Mouse (Mus musculus) mouse trophoblast stem cell (cell line): ENCODE data around the gene Scd4.

Source experiments
- in situ Hi-C, 2 experiments: fragments of 300-500 bp; cut with MseI, MboI; formaldehyde crosslinking; loops; 2 replicates in 1 of 2; 3 replicates in 1 of 2; pipeline ENCODE4 v1.15.1; 2025

The Scd4 gene

DNA sequence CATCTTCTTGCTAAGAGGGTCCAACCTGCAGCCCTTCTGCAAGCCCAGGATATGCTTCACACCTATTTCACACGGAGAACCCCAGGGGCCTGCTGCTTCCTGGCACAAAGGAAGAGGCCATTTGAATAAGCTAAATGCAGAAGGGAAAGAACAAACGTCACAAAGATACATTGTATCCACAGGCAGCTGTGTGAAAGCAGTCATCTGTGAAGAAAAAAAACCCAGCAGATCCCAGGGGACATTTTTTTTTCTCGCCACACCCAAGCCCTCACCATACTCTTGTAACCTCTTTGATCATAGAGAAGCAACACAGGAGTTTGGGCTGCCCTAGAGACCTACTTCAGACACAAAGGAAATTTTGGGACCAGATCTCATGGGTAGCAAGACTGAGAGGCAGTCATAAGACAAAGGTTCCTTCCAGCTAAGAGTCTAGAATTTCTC is 43.6 kb downstream of the Scd4 start:
- in situ Hi-C loops = loop anchor here in 1 of 2 experiments (10.0 kb wide), 1 partner anchor 98 kb away; no protein-coding TSS in a partner anchor

DNA sequence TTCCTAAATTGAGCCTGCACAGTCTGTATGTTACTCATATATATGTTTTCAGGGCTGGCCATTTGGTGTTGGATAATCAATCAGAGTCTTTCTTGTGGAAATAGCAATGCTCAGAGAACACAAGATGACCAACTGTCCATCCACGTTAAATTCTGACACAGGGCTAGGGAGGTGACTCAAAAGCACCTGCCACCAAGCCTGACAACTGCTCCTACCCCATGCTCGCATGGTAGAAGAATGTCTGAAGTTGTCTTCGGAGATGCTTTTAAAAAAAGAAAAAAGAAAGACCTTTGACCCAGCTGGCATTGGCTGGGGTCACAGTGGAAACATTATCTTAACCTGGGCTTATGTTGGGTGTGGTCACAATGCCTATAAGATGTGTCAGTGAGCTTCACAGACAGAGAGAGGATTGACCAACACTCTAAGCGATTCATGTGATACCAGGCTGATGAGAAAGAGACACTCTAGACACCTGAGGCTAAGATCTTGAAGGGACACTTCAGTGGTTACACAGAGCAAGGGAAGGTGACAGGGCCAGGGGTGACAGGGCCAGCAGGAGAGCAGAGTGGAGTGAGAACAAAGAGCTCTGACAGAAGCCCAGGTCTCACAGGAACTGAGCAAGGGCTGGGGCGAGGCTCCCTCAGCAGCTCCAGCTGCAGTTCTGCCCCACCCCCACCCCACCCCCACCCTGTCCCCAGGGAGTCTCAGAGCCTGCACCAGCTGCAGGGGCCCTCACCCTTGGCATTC is 44.9 kb downstream of the Scd4 start:
- in situ Hi-C loops = loop anchor here in 1 of 2 experiments (10.0 kb wide), 1 partner anchor 97 kb away; no protein-coding TSS in a partner anchor

DNA sequence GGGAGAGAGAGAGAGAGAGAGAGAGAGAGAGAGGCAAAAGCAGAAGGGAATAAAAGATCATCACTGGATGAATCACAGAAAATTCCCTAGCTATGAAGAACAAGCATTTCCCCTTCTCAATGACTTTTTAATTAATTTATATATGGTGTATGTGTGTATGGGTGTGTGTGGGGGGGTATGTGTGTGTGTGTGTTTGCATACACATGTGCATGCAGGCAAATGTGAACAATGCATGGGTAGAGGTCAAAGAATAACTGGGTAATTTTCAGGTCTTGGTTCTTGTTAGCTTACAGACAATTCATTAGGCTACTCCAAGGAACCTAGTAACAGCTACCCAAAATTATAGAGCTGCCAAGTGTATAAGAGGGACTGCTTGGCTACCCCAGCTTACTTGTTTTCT is 46.2 kb downstream of the Scd4 start:
- in situ Hi-C loops = loop anchor here in 1 of 2 experiments (10.0 kb wide), 1 partner anchor 96 kb away; no protein-coding TSS in a partner anchor

DNA sequence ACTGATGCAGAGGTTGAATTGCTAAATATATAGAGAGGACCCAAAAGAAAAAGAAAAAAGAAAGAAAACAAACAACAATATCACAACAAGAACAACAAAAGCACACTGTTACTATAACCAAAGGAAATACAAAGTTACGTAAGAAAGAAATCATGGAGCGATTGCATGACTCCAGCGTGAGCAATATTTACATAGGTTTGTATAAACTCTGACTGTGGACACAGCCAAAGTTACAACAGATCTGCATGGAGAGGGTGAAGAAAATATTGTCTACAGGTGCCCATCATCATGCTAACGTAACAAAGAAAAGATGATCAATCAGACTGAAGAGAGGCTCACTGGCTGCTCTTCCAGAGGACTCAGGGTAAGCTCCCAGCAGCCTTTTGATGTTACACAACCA is 47.2 kb downstream of the Scd4 start:
- in situ Hi-C loops = no loop called here

DNA sequence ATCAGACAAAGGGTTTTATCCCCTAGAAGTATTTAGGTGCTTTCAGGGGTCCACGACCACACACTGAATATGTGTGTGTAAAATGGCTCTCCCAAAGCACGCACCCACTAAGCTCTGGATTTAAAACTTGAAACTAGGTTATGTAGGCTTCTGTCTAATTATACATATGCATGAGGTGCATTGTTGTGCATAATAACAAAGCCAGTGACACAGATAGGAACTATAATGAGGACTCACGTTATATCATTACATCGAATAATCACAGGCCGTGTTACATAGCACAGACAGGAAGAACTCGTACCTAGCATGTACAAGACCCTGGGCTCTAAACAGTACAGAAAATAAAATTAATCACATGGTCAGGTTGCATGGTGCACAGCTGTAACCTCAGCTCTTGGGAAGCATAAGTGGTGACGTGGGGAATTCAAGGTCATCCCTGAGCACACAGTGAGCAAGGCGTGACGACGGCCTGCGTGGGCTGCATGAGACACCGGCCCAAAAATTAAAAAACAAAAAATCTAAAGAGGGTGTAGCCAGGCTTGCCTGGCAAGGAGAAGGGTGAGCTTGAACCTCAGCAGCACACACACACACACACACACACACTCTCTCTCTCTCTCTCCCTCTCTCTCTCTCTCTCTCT is 49.9 kb downstream of the Scd4 start:
- in situ Hi-C loops = no loop called here

DNA sequence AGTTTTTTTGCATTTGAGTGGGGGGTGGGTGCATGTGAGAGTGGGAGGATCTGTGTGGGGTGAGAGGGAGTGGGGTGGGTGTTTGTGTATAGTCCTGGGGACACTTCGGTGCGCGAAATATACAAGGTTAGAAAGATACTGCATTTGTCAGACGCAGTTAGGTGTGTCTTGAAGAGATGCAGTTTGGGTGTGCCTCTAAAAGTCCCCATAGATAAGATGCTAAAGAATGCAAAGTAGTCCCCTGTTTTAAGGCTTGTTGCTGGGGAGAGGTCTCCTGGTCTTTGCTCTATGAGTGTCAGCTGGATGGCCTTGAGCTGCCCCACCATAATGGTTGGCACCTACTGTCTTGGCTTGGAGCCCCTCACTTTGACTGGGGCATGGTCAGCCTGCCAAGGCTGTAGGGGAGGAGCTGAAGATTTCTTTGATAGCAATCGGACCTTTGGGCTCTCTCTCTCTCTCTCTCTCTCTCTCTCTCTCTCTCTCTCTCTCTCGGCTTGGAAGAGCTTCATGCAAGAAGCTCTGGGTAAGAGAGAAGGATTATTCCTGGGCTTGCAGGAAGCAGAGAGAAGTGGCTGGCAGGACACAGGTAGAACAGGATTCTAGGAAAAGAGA is 53.1 kb downstream of the Scd4 start:
- in situ Hi-C loops = no loop called here

DNA sequence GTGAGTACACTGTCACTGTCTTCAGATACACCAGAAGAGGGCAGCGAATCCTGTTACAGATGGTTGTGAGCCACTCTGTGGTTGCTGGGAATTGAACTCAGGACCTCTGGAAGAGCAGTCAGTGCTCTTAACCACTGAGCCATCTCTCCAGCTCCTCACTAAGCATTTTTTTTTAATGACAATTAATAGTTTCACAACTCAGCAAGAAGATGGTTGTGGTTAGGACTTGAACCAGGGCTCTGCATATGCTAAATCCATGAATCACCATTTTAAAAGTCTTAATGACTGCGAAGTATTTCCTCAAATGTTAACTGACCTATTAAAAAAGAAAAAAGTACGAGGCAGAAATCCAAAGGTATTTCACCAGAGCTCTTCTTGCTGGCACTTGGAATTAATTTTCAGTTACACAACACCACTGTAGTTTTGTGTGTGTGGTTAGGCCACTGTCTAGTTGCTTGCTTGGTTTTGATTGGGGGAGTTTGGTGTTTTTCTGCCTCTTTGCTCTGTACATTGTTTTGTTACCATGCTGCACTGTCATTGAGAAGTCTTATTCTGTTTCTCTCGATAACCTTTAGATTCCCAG is 54.3 kb downstream of the Scd4 start:
- in situ Hi-C loops = no loop called here

DNA sequence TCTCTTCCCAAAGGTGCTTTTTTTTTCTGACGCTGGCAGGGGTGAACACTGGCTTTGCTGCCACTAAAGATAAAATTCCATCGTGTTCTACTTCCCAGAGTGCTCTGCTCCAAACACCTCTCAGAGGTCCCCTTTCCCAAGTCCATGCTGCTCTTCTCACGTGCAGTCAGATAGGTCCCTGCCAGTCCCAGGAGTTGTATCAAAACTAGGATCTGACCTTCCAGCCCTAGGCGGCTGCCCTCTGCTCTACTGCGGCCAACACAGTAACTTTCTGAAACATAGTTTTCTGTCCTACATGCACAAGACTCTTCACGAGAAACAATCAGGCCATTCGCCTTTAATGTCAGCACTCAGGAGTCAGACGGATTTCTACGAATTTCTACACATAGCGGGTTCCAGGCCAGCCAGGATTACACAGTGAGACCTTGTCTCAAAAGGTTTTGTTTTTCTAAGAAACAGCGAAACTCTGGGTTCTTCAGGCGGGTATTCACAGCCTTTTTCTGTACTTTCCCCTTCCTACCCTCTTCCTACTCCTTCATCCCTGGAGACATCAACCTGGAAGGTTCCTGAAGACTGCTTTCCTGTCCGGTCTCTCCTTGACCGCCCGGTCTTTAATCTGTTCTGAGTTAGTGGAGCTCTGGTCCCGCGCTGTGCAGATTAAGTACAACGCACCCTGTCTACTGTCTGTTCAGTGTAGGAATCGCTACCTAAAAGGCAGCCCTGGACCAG is 55.0 kb downstream of the Scd4 start:
- in situ Hi-C loops = no loop called here

DNA sequence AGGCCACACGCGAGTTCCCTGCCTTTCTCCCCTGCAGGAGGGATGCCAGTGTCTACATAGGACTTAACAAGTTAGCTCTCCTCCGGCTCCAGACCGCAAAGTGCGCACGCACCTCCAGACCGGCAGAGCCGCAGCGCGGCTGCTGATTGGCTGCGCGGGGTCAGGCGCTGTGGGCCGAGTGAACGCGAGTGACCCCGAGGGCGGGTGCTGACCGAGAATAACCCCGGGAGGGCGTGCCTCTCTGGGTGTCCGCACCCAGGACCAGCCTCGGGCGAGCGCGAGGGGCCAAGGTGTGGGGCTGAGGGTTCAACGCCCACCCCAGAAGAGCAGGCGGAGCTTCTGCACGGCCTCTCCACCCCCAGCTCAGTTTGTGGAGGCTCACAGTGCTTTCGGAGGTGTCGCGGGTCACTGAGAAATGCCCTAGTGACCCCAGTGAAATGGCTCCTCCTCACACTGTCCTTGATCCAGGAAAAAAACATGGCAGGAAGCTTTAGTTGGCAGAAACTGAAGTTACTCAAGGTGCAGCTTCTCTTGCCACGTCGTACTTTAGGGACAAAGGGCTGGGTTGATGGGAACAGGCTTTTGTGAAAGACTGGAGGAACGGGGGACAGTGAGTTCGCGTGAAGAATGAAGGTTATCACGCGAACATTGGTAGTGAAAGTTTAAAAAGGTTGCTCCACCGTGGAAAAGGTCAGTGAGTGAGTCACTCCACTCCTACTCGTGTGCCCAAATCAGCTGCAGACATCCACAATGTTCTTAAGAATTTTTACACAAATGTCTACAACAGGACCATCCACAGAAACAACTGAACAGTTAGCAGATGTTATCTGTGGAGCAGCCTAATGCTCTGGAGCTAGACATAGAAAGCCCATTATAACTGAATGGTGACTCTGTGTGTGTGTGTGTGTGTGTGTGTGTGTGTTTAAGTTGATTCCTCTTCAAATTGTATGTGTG is 55.9 kb downstream of the Scd4 start:
- in situ Hi-C loops = no loop called here

DNA sequence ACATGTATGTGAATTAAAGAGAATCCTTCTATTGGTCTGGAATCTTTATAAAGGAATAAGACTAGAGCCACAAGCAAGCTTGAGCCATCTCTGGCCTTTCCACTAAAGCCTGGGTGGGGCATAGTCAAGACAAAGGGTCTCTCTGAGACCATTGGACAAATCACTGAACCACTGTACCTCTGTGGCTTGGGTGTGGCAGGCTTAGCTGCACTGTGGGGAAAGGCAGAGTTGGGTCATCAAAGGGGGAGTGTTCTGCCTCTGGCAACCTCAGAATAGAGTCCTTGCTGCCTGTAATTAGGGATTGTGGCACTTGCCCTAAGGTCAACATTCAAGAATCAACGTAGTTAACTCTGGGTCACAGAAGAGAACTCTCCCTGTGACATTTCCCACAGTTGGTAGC is 56.6 kb downstream of the Scd4 start:
- in situ Hi-C loops = no loop called here

DNA sequence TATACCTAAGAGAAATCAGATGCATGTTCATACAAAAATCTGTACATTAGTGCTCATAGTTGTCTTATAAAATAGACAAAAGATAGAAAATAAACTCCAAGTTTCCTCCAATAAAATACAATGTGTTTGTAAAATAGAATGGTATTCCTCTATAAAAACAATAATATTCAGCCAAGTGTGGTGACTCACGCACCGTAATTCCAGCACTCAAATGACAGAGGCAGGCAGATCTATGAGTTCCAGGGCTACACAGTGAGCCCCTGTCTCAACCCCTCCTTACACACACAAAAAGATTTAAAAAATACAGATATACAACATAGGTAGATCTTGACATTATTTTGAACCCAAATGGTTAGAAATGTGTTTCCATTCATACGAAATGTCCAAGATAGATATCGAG is 59.0 kb downstream of the Scd4 start:
- in situ Hi-C loops = no loop called here

DNA sequence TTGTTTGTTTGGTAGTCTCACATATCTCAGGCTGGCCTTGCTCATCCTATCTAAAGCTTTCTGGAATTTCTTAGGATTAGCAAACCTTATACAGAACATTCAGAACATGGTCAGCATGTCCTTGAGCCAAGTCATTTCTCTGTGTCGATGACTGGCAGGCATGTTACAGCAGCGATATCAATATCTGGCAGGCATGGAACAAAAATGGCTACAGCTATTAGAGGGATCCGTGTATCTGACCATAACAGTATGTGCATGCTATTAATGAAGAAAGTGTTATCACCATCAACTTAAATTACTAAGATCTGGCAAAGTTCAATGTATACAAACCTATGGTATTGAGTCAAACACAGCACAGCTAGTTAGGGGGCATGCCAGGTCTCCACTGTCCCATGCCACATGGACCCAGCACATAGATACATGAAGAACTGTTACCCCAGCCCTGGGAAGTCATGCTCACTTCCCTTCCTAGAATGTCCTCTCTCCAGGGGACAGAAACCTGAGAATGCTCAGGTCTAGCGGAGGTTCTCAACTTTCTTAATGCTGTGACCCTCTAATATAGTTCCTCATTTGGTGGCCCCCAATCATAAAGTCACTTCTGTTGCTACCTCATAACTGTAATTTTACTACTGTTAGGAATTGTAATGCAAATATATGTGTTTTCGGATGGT is 59.6 kb downstream of the Scd4 start:
- in situ Hi-C loops = no loop called here

DNA sequence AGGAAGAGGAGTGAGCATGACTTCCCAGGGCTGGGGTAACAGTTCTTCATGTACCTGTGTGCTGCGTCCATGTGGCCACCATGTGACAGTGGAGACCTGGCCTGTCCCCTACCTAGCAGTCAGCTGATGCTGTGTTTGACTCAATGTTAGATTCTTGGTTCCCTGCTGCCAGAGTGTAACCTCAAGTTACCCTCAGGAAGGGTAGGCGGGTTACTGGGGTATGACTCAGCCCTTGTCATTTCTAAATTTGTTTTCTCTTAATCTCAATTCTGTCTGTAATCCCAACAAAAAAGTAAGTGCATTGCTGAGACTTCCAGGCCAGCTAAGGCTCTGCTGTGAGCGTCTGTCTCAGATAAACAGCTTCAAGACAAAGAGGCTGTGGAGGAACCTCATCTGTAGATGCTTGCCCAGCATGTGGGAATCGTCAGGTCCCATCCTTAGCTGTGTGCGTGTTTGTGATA is 61.1 kb downstream of the Scd4 start:
- in situ Hi-C loops = no loop called here

DNA sequence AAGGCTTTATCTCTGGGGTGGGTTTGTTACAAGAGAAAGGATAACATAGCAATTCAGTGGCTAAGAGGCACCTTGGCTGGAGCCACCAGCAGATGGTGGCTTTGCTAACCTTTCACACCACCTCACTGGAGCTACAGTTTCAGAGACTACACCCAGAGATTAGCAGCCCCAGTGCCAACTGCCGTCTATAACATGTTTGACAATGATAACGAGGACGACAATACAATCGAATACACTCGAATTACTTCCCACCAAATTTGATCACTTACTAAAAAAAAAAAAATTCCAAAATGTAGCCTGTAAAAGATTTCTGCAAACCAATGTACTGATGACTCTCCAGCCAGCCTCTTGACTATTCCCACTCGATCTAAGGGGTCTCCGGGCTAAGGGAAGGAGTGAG is 62.1 kb downstream of the Scd4 start:
- in situ Hi-C loops = no loop called here
